ENCODE assay signal across 21 mouse cellular contexts in the genomic region with DNA sequence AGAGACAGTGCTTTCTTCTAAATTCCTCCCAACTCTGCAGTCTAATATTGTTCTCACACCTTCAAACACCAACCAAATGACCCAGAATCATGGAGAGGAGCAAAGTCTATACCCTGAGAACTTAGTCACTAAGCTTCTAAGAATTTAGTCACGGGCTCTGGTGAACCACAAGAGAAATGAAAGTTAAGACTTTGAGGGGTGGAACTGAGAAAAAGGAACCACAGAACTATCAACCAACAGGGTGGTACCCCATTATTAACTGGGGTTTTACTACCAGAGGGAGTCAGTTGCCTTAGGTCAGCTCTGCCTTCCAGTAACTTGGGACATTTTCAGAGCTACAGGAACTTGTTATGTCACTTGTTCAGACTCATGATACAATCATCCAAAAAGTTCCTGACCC. TPM values are rescaled to one million over a fixed set of nuclear protein-coding genes. Genes with fewer than 3 reads are reported as not detected.
DNase-seq lines count a peak whose midpoint lies in the region; ATAC-seq lines count a peak whose summit lies in the region.
"Had no signal": no experiment of that assay in that cellular context is flagged by ENCODE, and none has a peak within 500 bp of the region (broad histone marks: within the 10 kb centered on the region; RNA-seq: fewer than 3 reads in every experiment).

A gene (minus strand): TSS at position 140 of the 400 bp plus-strand sequence.

- no peak within 1 kb of the TSS for H3K9ac ChIP-seq in kidney, embryonic 14.5 days (ENCODE audit: low read depth, low read length)
- H3K9ac ChIP-seq: forebrain, embryonic 13.5 days; intestine, embryonic 15.5 days; limb, embryonic 13.5 days; lung, embryonic 14.5 days; midbrain, embryonic 12.5 days had no signal

- H3K27ac ChIP-seq in kidney, embryonic 14.5 days (ENCODE audit: low read depth, low read length) = no peak within 1 kb of the TSS
- H3K27ac ChIP-seq: forebrain, embryonic 13.5 days; heart, adult 2 months; intestine, embryonic 15.5 days; limb, embryonic 13.5 days; midbrain, embryonic 12.5 days had no signal

- no peaks in the 10 kb centered on the region for H3K9me3 ChIP-seq in kidney, embryonic 14.5 days (ENCODE audit: control insufficient read depth, low read length)
- H3K9me3 ChIP-seq: forebrain, embryonic 13.5 days; intestine, embryonic 15.5 days; limb, embryonic 13.5 days; midbrain, embryonic 12.5 days had no signal

- H3K36me3 ChIP-seq in kidney, embryonic 14.5 days (ENCODE audit: control insufficient read depth, insufficient read depth, low read length) = no peaks in the 10 kb centered on the region
- H3K36me3 ChIP-seq: intestine, embryonic 15.5 days; limb, embryonic 13.5 days; midbrain, embryonic 12.5 days had no signal

- H3K4me3 ChIP-seq in kidney, embryonic 14.5 days (ENCODE audit: low read length) = no peak within 1 kb of the TSS
- H3K4me3 ChIP-seq: forebrain, embryonic 13.5 days; heart, adult 2 months; intestine, embryonic 15.5 days; limb, embryonic 13.5 days; midbrain, embryonic 12.5 days had no signal

- no peaks in the 10 kb centered on the region for H3K27me3 ChIP-seq in kidney, embryonic 14.5 days (ENCODE audit: control insufficient read depth, insufficient read depth, low read length)
- H3K27me3 ChIP-seq: forebrain, embryonic 13.5 days; intestine, embryonic 15.5 days; limb, embryonic 13.5 days; midbrain, embryonic 12.5 days had no signal

- DNase-seq in heart, adult 9 months (ENCODE audit: low spot score in 2 of 2) = peak; percentile 1 to 8
- no peak for DNase-seq in heart, postnatal 25 days (ENCODE audit: low spot score)
- peak; percentile 22 for DNase-seq in 416B (ENCODE audit: low read depth)
- DNase-seq in urinary bladder, postnatal 10 days (ENCODE audit: low spot score) = no peak
- DNase-seq in ovary, adult 18-20 months (ENCODE audit: low spot score) = no peak
- DNase-seq: adrenal gland, adult 2 months; cerebellum, adult 11 months; right cerebral cortex, postnatal 4 days had no signal

- intact Hi-C loops in heart, postnatal 25 days (cut with DNase I) = no loop called here

- 91% methylated on average over 1 of the region's 1 CpGs for WGBS in kidney, embryonic 14.5 days

- H3K4me2 ChIP-seq in kidney, embryonic 14.5 days (replicated peaks; ENCODE audit: low read depth, low read length) = no peak within 1 kb of the TSS
- H3K4me2 ChIP-seq: forebrain, embryonic 13.5 days; intestine, embryonic 15.5 days; limb, embryonic 13.5 days; lung, embryonic 14.5 days; midbrain, embryonic 12.5 days had no signal

- no peaks in the 10 kb centered on the region for H3K4me1 ChIP-seq in kidney, embryonic 14.5 days (ENCODE audit: control insufficient read depth, insufficient read depth, low read length)
- H3K4me1 ChIP-seq: forebrain, embryonic 13.5 days; intestine, embryonic 15.5 days; limb, embryonic 13.5 days; midbrain, embryonic 12.5 days had no signal

- ATAC-seq in activated CD4-positive, CD25-positive, alpha-beta regulatory T cell, adult 4 months = peak; percentile 74
- peak; percentile 85 for ATAC-seq in megakaryocyte, adult 5-6 weeks (ENCODE audit: poor library complexity, severe bottlenecking)
- no peak for ATAC-seq in kidney, embryonic 14.5 days (ENCODE audit: low FRiP score, low TSS enrichment)
- ATAC-seq: forebrain, embryonic 13.5 days; intestine, embryonic 15.5 days had no signal

RNA-seq across cellular contexts. Expression of the gene that starts here (rescaled TPM):
- not detected for total RNA-seq in heart, postnatal 25 days (2021)
- 1 to 10 TPM; 1.1 to 1.7 TPM for polyA plus RNA-seq in activated CD4-positive, CD25-positive, alpha-beta regulatory T cell, adult 4 months (2017; shearing (Covaris generic))
- 2.0 and 2.8 TPM in 2 replicates for total RNA-seq in megakaryocyte, adult 5-6 weeks (2015)
- 3.9 and 5.7 TPM in 2 replicates for total RNA-seq in megakaryocyte, adult 5-6 weeks (2017)
- polyA plus RNA-seq in kidney, embryonic 14.5 days (2014; fragmentation: Nextera tagmentation; extraction: Ambion mirVana) = 0.20 TPM in 1 of 2 replicates, not detected in the other
- total RNA-seq: adrenal gland, adult 2 months; gastrocnemius, adult 18-20 months; left cerebral cortex, adult 18-20 months had no signal
- polyA plus RNA-seq: adrenal gland, adult 2 months; C2C12; forebrain, embryonic 13.5 days; limb, embryonic 13.5 days; testis, adult 2 months had no signal

Comparison
In these comparisons a context has a peak if more than half of its experiments do, and no peak if none do; other contexts are left out.
1. DNase-seq: peak in heart, adult 9 months (2 of 2) and 416B (single experiment); none in heart, postnatal 25 days (single experiment), urinary bladder, postnatal 10 days (single experiment) and ovary, adult 18-20 months (single experiment).